Mouse (Mus musculus) gastrocnemius, postnatal 4 days (tissue): Measurements from ENCODE around the gene Ankrd22. TPM values are rescaled to one million over a fixed set of nuclear protein-coding genes. Genes with fewer than 3 reads are reported as not detected.
A peak's percentile ranks its signal among the peaks of the same experiment; 100 is the strongest.
"Not testable (repeated sequence)": the region's sequence is repeated elsewhere in the genome, so short reads cannot be mapped to it uniquely, and the experiment has no call there.

ENCODE experiments used
- DNase-seq, 2 experiments: peaks; one replicate each; pipeline ENCODE4 v3.0.0; 2021 to 2022; ENCODE audit warnings: low spot score in 2 of 2, mixed read lengths in 2 of 2
- long read RNA-seq, 2 experiments: library from polyadenylated mRNA; stranded (forward); transcript quantifications; one replicate each; pipeline ENCODE4 v2.0.0; 2021
- total RNA-seq, 2 experiments: library from RNA; stranded (reverse); gene quantifications; 2 replicates each; pipeline ENCODE4 v1.2.3; 2021

Gene Ankrd22
- not detected for total RNA-seq
- long read RNA-seq, experiment 1, result 0 reads
- long read RNA-seq, experiment 2, result 0 reads

DNA sequence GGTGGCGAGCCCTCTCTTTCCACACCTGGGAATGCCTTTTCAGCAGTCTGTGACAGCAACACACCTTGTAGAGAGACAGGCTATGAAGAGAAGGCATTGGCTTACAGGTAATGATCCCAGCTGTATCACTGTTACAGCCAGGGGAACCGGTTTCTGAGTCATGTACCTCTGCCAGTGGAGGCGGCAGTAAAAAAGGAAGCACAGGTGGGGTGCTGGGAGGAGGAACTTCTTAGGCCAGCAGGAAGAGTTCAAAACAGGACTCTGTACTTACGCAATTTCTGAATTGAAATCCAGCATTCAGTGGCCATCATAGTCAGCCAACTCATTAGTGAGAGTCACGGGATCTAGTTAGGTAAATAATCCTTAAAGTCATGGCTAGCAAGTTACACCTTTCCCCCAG is at the start of gene Ankrd22:
Ankrd22 (minus strand) TSS at position 163 of the 400 bp plus-strand sequence.
- no peak for DNase-seq

DNA sequence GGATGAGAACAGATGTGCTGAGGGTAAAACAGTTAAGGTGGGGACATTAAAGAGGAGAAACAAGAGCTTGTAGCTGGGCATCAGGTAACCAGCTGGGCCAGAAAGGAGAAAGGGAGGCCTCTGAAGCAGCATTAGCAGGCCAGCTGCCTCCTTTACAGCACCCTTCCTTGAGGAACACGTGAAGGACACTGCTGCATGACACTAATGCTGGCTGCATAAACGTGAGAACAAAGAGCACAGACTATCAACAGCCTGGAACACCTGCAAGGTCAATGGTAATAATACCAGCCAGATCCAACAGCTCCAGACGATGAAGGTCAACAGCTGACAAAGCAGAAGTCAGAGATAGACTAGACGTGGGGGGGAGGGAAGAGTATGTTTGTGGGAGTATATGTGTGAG is 48.3 kb upstream of the Ankrd22 start:
- DNase-seq, result no peak

DNA sequence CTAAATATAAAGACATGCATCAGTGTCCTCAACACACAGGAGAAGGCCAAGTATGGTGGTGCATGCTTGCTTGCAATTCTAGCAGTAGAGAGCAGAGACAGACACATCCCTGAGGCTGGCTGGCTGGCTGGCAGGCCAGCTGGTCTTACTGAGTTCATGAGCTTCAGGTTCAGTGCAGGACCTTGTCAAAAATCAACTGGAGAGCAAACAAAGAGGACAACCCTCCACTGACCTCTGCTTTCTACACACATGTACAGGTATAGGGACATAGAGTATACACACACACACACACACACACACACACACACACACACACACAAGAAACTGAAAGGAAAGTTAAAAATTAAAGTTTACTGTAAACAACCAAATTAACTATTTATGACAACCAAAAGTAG is 47.4 kb upstream of the Ankrd22 start:
- DNase-seq, result no peak

DNA sequence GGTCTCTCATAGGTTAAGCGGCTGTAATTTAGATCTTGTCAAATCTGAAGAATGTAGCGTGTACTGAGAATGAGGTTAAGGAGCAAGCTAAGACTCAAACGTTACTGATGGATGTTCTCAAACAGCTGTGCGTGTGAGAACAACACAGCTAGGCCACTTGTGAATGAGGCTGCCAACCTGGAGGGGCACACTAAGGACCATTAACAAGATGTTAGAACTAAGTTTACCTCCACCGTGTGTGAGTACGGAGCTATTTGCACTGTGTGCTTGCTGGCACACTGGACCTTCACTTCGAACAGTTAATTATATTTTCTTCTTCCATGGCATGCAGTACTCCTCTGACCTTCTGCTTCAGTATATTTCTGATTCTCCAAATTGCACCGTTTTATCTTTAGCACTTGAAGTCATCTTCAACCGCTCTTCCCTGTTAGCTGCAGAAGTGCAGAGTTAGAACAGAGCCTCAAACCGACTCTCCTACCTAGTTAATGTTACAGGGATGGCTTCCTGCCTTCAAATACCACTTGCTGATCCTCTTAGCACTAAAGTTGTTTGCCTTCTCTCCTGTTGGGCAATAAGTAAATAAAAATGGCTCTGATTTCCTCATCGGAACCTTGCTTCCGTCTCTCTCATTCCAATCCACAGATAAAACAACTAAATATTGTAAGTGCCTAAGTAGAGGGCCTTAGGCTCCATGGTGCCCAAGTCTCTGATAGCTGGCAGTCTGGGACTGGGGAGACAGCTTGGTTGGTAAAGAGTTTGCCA is 46.8 kb upstream of the Ankrd22 start:
- DNase-seq, result no peak

DNA sequence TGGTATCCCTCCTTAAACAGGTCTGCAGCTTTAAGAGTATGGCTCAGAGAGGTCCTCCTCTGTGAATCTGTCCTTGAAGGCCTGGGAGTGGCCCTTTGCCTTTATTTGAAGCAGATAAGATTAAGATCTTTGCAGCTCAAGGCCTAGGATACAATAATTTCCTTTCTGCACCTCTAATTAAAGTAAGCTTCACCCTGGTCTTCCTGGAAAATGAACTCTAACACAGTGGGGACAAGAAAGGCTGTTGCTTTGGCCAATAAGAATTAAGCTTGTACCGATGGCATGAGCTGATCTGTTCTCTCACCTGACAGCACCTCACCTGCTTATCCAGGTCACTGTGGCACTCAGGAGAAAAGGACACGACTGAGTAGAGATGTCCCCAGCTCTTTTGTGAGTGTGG is 45.0 kb upstream of the Ankrd22 start:
- DNase-seq, result no peak

DNA sequence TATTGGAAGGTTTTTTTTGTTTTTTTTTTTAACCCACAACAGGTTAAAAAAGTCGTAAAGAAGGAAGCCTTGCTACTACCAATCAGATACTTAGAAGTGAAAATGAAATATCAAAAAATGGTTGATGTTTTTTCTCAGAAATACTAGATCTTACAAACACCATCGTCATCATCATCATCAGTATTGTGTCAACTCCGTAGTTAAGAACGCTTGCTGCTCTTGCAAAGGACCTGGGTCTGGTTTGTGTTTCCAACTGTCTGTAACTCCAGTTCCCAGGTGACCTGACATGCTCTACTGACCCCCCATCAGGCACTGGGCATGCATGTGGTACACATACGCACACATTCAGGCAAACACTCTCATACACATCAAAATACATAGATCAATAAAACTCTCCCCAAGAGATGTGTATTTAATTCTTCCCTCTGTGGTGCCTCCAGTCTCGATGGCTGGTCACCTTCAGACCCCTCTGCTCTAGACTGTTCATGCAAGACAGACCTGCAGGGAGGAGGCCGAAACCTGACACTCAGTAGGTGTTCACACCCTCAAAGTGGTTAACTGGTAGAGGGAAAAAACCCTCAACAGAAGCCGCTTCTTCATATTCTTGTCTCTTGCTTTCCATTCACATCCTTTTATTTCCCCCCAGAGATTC is 44.2 kb upstream of the Ankrd22 start:
- DNase-seq, result no peak

DNA sequence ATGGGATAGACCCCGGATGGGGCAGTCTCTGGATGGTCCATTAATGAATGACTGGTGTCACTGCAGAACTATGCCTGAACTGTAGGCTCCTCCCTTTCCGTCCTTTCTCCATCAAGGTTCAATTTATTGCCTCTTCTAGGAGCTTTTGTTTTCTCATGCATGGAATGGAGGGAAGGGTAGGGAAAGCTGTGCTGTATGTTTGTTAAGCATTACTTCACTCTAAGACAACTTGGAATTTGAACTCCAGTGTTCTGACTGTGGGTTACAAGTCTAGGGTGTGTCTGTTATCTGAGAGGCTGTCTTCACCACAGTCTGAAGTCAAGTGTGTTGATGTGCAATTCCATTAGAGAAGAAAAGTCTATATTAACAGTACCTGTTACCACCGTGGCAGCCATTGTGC is 43.2 kb upstream of the Ankrd22 start:
- no peak for DNase-seq

DNA sequence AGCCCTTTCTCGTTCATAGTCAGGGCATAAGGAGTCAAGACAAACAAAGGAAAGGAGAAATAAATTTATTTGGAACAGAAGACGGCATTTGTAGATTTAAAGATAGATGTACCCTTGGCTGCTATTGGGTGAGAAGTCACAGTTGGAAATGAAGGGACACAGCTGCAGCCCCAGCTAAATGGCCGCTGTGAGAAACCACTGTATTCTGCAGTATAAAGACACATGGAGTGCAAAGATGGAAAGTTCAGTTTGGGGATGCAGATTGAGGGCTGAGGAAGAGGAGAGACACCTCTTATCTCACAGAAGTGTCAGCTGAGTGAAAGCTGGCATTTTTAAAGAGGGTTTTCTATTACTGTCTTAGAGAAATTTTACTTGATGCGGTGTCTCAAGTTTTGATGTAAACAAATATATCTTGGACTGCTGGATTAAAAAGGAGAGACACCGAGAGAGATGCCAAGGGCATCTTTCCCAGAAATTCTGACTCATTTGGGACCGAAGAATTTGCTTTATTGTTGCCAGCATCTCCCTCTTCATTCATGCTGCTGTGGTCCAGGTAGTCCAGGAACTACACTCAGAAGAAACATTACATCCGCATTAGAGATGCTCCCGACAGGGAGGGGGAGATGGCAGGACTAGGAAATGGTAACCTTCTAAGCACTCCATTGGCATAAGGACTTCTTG is 41.0 kb upstream of the Ankrd22 start:
- no peak for DNase-seq

DNA sequence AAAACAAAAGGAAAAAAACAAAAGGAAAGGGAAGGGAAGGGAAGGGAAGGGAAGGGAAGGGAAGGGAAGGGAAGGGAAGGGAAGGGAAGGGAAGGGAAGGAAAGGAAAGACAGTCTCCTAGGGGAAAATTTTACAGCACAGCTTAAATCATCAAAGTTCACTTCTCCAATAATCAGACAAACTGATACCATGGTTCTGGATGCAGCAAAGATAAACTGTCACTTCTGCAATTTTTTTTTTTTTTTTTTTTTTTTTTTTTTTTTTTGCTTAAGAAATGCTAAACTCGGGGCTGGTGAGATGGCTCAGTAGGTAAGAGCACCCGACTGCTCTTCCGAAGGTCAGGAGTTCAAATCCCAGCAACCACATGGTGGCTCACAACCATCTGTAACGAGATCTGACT is 40.3 kb upstream of the Ankrd22 start:
- not testable (repeated sequence) for DNase-seq

DNA sequence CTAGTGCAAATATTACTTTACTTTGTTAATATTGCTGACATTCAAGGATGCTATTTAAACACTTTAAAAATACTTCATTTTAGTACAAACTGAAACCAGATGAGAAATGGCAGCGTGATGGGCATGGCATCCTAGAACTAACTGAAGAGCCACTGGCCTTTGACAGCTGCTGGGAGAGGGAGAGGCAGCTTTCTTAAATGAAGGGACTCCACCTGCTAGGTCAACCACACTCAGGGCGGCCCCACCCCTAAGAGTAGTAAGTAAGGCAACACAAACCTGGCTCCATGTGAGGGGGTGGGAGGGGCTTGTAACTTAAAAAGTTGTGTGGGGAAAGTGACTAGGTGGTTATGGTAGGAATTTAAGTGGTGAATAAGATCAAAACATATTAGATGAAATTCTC is 36.8 kb upstream of the Ankrd22 start:
- DNase-seq, result no peak

DNA sequence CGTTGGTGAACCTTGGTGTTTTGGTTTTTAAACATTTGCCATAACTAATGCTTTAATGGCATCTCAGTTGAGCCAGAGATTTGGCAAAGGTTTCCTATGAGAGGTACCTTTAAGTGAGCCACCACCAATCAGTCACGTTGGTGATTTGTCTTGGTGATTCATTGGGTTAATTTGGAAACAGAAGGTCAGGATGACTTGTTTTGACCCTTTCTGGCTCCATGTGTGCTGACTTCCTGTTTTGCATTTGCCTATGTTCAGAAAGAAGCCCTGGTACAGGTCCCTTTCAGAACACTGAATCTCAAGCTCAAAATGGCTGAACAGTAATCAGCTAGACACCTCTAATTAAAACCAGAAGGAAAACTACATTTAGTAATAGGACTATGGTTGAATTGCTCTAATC is 33.6 kb upstream of the Ankrd22 start:
- DNase-seq, result no peak

DNA sequence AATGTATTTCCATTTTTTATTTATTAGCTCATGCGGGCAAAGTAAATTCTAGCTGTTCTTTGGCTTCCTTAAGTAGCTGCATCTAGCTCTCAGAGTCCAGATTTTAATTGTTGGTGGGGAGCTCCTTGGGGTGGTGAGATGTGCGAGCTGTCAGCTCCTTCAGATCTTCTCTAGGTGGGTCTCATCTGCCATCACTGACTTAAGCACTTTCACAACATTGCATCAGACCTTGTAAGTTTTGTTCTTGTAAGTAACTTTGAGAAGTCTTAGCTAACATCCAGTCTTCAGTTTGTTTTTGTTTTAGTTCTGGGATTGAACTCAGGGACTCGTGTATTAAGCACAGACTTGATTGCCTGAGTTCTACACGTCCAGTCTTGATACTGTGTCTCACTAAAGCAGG is 33.0 kb upstream of the Ankrd22 start:
- no peak for DNase-seq

DNA sequence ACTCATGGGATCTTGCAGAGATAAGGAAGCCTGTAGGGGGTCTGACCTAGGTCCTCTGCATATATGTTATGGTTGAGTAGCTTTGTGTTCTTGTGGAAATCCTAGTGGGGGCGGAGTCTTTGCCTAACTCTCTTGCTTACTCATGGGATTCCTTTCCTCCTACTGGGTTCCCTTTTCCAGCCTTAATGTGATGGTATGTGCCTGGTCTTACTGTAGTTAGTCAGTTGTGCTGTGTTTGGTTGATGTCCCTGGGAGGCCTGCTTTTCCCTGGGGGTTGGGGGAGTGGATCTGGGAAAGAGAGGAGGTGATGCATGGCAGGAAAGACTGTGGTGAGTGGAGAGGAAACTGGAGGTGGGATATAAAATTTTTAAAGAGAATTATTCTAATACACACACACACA is 32.2 kb upstream of the Ankrd22 start:
- DNase-seq, result no peak

DNA sequence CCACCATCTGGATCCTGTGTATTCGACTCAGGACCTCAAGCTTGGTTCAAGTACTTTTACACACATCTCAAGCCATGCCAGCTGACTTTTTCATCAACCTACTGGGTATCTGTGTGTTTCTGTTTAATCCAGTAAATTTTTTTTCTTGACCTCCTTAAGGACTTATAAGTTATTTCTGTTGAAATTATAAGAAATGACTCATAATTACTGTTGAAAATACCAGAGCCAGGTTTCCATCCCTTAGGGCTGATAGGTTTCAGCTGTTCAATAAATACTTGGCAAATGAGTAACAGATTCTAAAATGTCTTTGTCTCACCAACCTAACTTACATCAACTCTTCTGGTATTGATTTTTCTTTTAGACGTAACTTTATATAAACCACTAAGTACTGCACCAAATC is 29.2 kb upstream of the Ankrd22 start:
- no peak for DNase-seq

DNA sequence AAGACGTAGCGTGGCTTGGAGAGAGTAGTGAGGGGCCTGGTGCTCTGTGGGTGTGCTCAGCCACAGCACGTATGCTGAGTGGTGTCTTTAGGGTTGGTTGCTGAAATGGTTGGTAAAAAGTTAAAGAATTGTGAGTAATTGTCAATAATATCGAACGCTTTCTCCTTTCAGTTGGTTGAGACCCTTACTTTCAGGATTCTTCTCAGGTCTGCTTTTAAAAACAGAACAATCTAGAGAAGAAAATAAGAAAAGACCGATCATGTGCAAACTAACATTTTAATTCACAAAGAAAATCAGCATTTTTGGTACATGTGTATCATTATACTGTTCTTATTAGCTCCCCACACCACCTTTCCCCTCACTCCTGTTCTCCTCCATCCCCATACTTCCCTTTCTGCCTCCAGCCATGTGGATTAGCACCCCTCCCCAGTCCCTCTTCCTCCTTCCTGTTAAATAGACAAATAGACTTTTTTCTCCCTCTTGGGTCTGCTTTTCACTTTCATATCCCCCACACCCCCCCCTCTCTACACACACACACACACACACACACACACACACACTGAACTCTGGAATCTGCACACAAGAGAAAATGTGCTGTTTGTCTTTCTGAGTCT is 28.4 kb upstream of the Ankrd22 start:
- DNase-seq, result no peak

DNA sequence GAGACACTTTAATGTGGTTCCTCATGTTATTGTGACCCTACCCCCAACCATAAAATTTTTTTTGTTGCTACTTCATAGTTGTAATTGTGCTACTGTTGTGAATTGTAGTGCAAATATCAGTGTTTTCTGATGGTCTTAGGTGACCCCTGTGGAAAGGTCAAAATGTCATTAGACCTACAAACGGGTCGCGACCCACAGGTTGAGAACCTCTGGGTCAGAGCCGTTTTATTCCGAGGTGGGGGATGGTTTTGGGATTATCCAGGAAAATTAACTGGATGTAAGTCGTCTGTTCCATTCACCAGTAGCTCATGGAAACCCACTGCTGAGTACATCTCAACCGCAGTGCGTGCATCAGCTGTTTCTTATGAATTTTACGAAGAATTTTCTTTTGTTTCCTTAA is 27.8 kb upstream of the Ankrd22 start:
- no peak for DNase-seq

DNA sequence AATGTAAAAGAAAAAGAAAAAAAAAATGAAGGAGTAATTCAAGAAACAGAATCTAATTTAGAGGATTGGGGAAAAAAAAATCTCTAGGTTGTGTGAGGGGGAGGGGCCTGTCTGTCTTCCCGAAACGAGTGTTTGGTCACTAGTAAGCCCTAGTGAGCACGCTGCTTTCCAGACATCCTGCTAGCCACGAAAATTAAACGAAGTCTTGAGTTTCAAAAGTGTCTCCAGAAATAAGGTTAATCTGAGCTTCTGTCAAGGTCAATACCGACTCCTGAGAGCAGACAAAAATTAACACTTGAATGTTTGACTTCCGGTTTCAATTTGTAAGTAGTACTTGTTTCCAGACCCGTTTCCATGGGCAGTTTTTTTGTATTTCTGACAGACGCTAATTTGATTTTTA is 27.3 kb upstream of the Ankrd22 start:
- DNase-seq, result peak in 1 of 2 experiments; percentile 18

DNA sequence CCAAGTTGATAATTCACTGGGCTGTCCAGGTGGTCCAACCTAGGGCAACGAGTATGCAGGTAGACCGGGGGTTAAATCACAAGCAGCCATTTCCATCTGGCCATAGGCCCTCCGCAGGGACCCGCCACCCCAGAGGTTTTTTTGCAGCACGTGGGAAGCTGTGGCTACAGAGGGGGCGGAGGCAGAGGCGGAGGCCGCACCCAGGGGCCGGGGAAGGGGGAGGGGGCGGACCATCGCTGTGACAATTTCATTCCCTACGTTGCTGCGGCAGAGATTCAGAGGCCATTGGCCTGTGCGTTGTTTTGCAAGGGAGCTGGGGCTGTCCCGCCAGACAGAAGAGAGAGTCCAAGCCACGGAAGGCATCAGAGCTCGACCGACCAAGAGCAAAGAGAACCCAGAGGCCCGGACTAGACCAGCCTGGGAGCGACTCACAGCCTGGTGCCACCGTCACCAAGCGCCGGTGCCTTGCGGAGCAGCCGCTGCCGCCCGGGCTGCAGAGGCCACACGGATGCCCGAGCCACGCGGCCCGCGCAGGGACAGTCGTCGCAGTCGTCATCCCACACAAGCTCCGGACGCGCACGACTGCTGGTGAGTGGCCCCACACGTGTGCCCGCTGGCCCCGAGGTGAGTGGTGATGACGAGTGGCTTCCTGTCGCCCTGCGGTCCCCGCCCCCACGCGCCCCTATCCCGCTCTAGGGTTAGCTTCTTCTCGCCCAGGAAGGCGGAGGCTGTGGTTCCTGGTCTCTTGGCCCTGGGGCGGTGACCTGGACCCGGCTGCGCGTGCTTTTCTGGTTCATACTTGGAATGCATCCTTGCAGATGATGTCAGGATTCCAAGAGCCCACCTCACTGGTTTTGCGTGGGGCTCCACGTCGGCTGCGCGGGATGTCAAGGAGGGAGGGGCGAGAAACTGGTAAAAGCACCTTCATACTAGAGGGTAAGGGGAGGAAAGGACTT is 26.4 kb upstream of the Ankrd22 start, which contains the start of gene Stambpl1:
Stambpl1 (plus strand) TSS at position 222 of the 956 bp plus-strand sequence.
- peak; percentile 50 to 74 for DNase-seq

DNA sequence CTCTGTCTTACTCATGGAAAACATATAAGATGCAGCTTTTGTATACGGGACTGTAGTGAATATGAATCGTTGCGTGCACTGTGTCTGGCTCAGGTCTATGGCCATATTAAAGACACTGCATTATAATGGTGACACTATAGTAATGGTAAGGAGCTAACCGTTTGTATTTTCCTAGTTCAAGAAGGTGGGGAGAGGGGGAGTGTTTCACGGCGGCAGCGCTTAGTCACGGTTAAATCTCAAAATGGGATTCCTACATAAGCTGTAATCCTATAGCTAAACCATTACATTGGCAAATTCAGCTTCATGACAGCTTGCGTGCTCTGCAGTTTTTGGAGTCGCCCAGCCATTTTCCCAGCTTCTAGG is 25.8 kb upstream of the Ankrd22 start:
- DNase-seq, result no peak

DNA sequence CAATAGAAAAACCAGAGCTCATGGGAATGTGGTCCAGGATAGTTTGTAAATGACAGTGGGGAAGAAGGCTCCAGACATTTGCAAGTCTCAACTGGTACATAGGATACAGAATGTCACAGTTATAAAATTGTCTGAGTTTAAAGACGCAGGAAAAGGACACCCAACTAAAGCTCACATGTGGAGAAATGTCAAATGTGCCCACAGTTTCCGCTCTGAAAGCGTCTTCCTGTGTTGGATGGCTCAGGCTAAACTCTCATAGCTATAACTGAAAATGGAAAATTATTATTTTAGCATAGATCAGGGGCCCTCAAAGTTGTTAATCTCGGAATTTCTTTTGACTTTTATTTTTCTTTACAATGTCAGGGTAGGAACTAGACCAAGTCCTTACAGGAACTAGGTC is 21.0 kb upstream of the Ankrd22 start:
- no peak for DNase-seq

DNA sequence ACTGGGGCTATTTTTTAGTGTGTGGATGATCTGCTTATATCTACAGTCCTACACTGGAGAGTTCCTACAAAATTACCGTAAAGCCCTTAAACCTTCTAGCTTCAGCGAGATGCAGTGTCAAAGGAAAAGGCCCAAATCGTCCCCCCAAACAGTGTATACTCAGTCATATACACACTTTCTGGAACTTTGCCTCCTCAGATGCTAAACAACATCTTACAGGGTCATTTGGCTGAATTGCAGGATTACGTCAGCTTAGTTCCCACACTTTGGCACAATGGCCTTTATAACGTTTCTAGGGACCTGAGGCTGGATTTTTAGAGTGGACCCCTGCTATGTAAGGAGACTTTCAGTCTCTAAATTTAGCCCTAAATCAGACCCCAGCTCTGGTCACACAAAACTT is 16.6 kb upstream of the Ankrd22 start:
- no peak for DNase-seq
